Mouse (Mus musculus): ENCODE measurements around the gene Ifngr2. TPM values are rescaled to one million over a fixed set of nuclear protein-coding genes. Genes with fewer than 3 reads are reported as not detected.

Ifngr2 gene
- polyA plus RNA-seq, 1 experiment from 2014 or later: 106 TPM

- Histone ChIP-seq H3K4me3 (replicated peaks; ENCODE audit: low read length) (no peak overlapping the region), H3K27ac (no peak overlapping the region), H3K36me3 (replicated peaks; ENCODE audit: control insufficient read depth, insufficient read depth) (no peaks in the 10 kb centered on the region), H3K9me3 (ENCODE audit: control insufficient read depth, low read length) (no peaks in the 10 kb centered on the region), H3K4me2 (replicated peaks) (no peak overlapping the region), H3K27me3 (ENCODE audit: control insufficient read depth, insufficient read depth, low read length) (no peaks in the 10 kb centered on the region), H3K9ac (no peak overlapping the region), H3K4me1 (replicated peaks; ENCODE audit: control insufficient read depth, insufficient read depth, low read length) (peaks cover 7% of the 10 kb centered on the region)
- 71% methylated on average over 8 of the region's 8 CpGs for WGBS
- no peak for ATAC-seq (ENCODE audit: low FRiP score)
- no peak for DNase-seq (ENCODE audit: low spot score)
Observed at GRCm38 (mm10) chr16:91592162-91592561, 45.3 kb downstream of the Ifngr2 start.

- Histone ChIP-seq H3K9me3 (ENCODE audit: control insufficient read depth, low read length) (no peaks in the 10 kb centered on the region), H3K9ac (no peak overlapping the region), H3K4me1 (replicated peaks; ENCODE audit: control insufficient read depth, insufficient read depth, low read length) (peaks cover 7% of the 10 kb centered on the region), H3K4me3 (replicated peaks; ENCODE audit: low read length) (no peak overlapping the region), H3K27ac (no peak overlapping the region), H3K36me3 (replicated peaks; ENCODE audit: control insufficient read depth, insufficient read depth) (no peaks in the 10 kb centered on the region), H3K27me3 (ENCODE audit: control insufficient read depth, insufficient read depth, low read length) (peaks cover 1% of the 10 kb centered on the region; the same call in 1 of the 2 replicates), H3K4me2 (replicated peaks) (no peak overlapping the region)
- ATAC-seq (ENCODE audit: low FRiP score) (no peak), DNase-seq (ENCODE audit: low spot score) (no peak)
- 86% methylated on average over 3 of the region's 3 CpGs for WGBS
Observed at GRCm38 (mm10) chr16:91593262-91593661, 46.4 kb downstream of the Ifngr2 start.

GRCm38 (mm10) chr16:91595076-91595475 is 48.2 kb downstream of the Ifngr2 start:
- Histone ChIP-seq H3K27me3 (ENCODE audit: control insufficient read depth, insufficient read depth, low read length) (peaks cover 15% of the 10 kb centered on the region), H3K27ac (no peak overlapping the region), H3K9me3 (ENCODE audit: control insufficient read depth, low read length) (no peaks in the 10 kb centered on the region), H3K36me3 (replicated peaks; ENCODE audit: control insufficient read depth, insufficient read depth) (no peaks in the 10 kb centered on the region), H3K4me1 (replicated peaks; ENCODE audit: control insufficient read depth, insufficient read depth, low read length) (peaks cover 7% of the 10 kb centered on the region), H3K4me2 (replicated peaks) (no peak overlapping the region), H3K4me3 (replicated peaks; ENCODE audit: low read length) (no peak overlapping the region), H3K9ac (no peak overlapping the region)
- ATAC-seq (ENCODE audit: low FRiP score): no peak
- DNase-seq (ENCODE audit: low spot score): no peak
- 72% methylated on average over 6 of the region's 6 CpGs for WGBS

GRCm38 (mm10) chr16:91596397-91596778 is 49.5 kb downstream of the Ifngr2 start:
- H3K4me3 ChIP-seq (replicated peaks; ENCODE audit: low read length): peak overlapping the region; percentile 91
- peaks cover 7% of the 10 kb centered on the region for H3K4me1 ChIP-seq (replicated peaks; ENCODE audit: control insufficient read depth, insufficient read depth, low read length)
- no peaks in the 10 kb centered on the region for H3K36me3 ChIP-seq (replicated peaks; ENCODE audit: control insufficient read depth, insufficient read depth)
- peak overlapping the region; percentile 84 for H3K9ac ChIP-seq
- H3K27me3 ChIP-seq (ENCODE audit: control insufficient read depth, insufficient read depth, low read length): peaks cover 15% of the 10 kb centered on the region
- H3K9me3 ChIP-seq (ENCODE audit: control insufficient read depth, low read length): no peaks in the 10 kb centered on the region
- 19% methylated on average over 9 of the region's 9 CpGs for WGBS
- no peak for ATAC-seq (ENCODE audit: low FRiP score)
- H3K4me2 ChIP-seq (replicated peaks): peak overlapping the region; percentile 79
- DNase-seq (ENCODE audit: low spot score): no peak
- H3K27ac ChIP-seq: no peak overlapping the region

GRCm38 (mm10) chr16:91596779-91597671 is 50.2 kb downstream of the Ifngr2 start:
- peak overlapping the region; percentile 84 for H3K9ac ChIP-seq
- H3K9me3 ChIP-seq (ENCODE audit: control insufficient read depth, low read length): no peaks in the 10 kb centered on the region
- H3K4me2 ChIP-seq (replicated peaks): peak overlapping the region; percentile 79
- peak overlapping the region; percentile 91 for H3K4me3 ChIP-seq (replicated peaks; ENCODE audit: low read length)
- peaks cover 7% of the 10 kb centered on the region for H3K4me1 ChIP-seq (replicated peaks; ENCODE audit: control insufficient read depth, insufficient read depth, low read length)
- WGBS: under 1% methylated on average over 65 of the region's 75 CpGs
- peak; percentile 3 for ATAC-seq (ENCODE audit: low FRiP score)
- H3K27ac ChIP-seq: peak overlapping the region; percentile 76
- peaks cover 15% of the 10 kb centered on the region for H3K27me3 ChIP-seq (ENCODE audit: control insufficient read depth, insufficient read depth, low read length)
- no peaks in the 10 kb centered on the region for H3K36me3 ChIP-seq (replicated peaks; ENCODE audit: control insufficient read depth, insufficient read depth)
- DNase-seq (ENCODE audit: low spot score): peak; percentile 28

GRCm38 (mm10) chr16:91597672-91598010 is 50.8 kb downstream of the Ifngr2 start, which contains the start of gene Tmem50b:
Tmem50b (minus strand) TSS chr16:91597800.
- DNase-seq (ENCODE audit: low spot score) (peak; percentile 95), ATAC-seq (ENCODE audit: low FRiP score) (peak; percentile 98)
- peak within 1 kb of the TSS; percentile 91 for H3K4me3 ChIP-seq (replicated peaks; ENCODE audit: low read length)
- no peaks in the 10 kb centered on the region for H3K36me3 ChIP-seq (replicated peaks; ENCODE audit: control insufficient read depth, insufficient read depth)
- H3K27me3 ChIP-seq (ENCODE audit: control insufficient read depth, insufficient read depth, low read length): peaks cover 15% of the 10 kb centered on the region
- peak within 1 kb of the TSS; percentile 84 for H3K9ac ChIP-seq
- no peaks in the 10 kb centered on the region for H3K9me3 ChIP-seq (ENCODE audit: control insufficient read depth, low read length)
- 0% methylated on average over 34 of the region's 34 CpGs for WGBS
- peaks cover 7% of the 10 kb centered on the region for H3K4me1 ChIP-seq (replicated peaks; ENCODE audit: control insufficient read depth, insufficient read depth, low read length)
- H3K4me2 ChIP-seq (replicated peaks): peak within 1 kb of the TSS; percentile 79
- peak within 1 kb of the TSS; percentile 76 for H3K27ac ChIP-seq

GRCm38 (mm10) chr16:91599242-91599641 is 52.4 kb downstream of the Ifngr2 start:
- H3K9me3 ChIP-seq (ENCODE audit: control insufficient read depth, low read length): no peaks in the 10 kb centered on the region
- no peak for DNase-seq (ENCODE audit: low spot score)
- ATAC-seq (ENCODE audit: low FRiP score): no peak

GRCm38 (mm10) chr16:91601081-91601480 is 54.2 kb downstream of the Ifngr2 start:
- H3K4me1 ChIP-seq (replicated peaks; ENCODE audit: control insufficient read depth, insufficient read depth, low read length): peaks cover 7% of the 10 kb centered on the region
- ATAC-seq (ENCODE audit: low FRiP score): no peak
- peaks cover 15% of the 10 kb centered on the region for H3K27me3 ChIP-seq (ENCODE audit: control insufficient read depth, insufficient read depth, low read length)
- no peak overlapping the region for H3K27ac ChIP-seq
- DNase-seq (ENCODE audit: low spot score): no peak
- H3K36me3 ChIP-seq (replicated peaks; ENCODE audit: control insufficient read depth, insufficient read depth): no peaks in the 10 kb centered on the region
- H3K9me3 ChIP-seq (ENCODE audit: control insufficient read depth, low read length): no peaks in the 10 kb centered on the region
- no peak overlapping the region for H3K4me3 ChIP-seq (replicated peaks; ENCODE audit: low read length)
- no peak overlapping the region for H3K9ac ChIP-seq
- 77% methylated on average over 4 of the region's 4 CpGs for WGBS
- H3K4me2 ChIP-seq (replicated peaks): no peak overlapping the region

More at GRCm38 (mm10) chr16:91599242-91599641, 52.4 kb downstream of the Ifngr2 start:
- H3K4me3 ChIP-seq (replicated peaks; ENCODE audit: low read length): no peak overlapping the region
- H3K4me1 ChIP-seq (replicated peaks; ENCODE audit: control insufficient read depth, insufficient read depth, low read length): peaks cover 7% of the 10 kb centered on the region
- no peak overlapping the region for H3K9ac ChIP-seq
- no peaks in the 10 kb centered on the region for H3K36me3 ChIP-seq (replicated peaks; ENCODE audit: control insufficient read depth, insufficient read depth)
- no peak overlapping the region for H3K27ac ChIP-seq
- H3K4me2 ChIP-seq (replicated peaks): no peak overlapping the region
- peaks cover 15% of the 10 kb centered on the region for H3K27me3 ChIP-seq (ENCODE audit: control insufficient read depth, insufficient read depth, low read length)

- Histone ChIP-seq H3K4me3 (replicated peaks; ENCODE audit: low read length) (no peak overlapping the region), H3K36me3 (replicated peaks; ENCODE audit: control insufficient read depth, insufficient read depth) (no peaks in the 10 kb centered on the region), H3K27ac (no peak overlapping the region), H3K27me3 (ENCODE audit: control insufficient read depth, insufficient read depth, low read length) (peaks cover 15% of the 10 kb centered on the region), H3K9ac (no peak overlapping the region), H3K4me1 (replicated peaks; ENCODE audit: control insufficient read depth, insufficient read depth, low read length) (peaks cover 3% of the 10 kb centered on the region), H3K4me2 (replicated peaks) (no peak overlapping the region), H3K9me3 (ENCODE audit: control insufficient read depth, low read length) (no peaks in the 10 kb centered on the region)
- 73% methylated on average over 9 of the region's 9 CpGs for WGBS
- no peak for DNase-seq (ENCODE audit: low spot score)
- ATAC-seq (ENCODE audit: low FRiP score): no peak
Observed at GRCm38 (mm10) chr16:91601693-91602092, 54.8 kb downstream of the Ifngr2 start.

Data from hindbrain, embryonic 14.5 days (tissue).